Mouse (Mus musculus) right cerebral cortex, adult 18-20 months (tissue): ENCODE measurements at regions not wholly inside any gene's neighbourhood (a gene's known extent, or its start where the extent isn't known, plus 50 kb on each side); places are given as distances from the start of the nearest gene placed in this dataset.

ENCODE experiments used
- DNase-seq: peaks from one replicate; pipeline ENCODE4 v3.0.0; 2022; ENCODE audit warnings: mixed read lengths

DNA sequence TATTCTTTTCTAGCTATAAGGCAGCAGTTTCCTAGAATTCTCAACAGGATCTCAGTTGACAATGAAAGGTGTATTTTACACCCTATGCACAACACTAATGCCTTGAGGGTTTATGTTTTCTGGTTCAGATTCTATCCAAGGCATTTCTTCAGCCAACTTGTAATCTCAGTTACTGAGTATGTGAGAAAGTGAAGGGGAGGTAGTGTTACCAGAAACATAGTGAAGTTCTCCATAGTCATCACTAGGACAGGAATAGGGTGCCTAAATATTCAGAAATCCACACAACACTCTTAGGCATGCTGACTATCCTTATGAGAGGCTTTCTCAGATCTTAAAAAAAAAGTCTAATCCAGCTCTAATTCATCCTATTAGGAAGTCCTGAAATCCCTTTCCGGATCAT lies 1228.2 kb upstream of the Cntnap5a start:
- DNase-seq, result no peak

DNA sequence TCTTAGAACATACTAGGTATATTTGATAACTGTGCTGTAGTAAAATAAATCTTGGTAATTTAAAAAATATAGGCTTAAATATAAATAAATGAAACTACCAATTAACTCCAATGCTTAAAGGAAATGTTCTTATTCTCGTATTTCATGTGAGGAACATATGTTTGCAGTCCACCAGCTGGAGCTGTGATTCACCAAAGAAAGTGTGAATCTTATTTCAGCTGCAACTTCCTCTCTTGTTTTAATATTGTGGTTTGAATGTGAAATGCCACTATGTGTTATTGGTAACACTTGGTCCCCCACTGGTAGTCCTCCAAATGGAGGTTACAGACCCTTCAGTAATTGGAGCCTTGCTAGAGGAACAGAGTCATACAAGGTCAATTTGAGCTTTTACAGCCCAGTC lies 1188.1 kb upstream of the Cntnap5a start:
- peak; percentile 9 for DNase-seq

DNA sequence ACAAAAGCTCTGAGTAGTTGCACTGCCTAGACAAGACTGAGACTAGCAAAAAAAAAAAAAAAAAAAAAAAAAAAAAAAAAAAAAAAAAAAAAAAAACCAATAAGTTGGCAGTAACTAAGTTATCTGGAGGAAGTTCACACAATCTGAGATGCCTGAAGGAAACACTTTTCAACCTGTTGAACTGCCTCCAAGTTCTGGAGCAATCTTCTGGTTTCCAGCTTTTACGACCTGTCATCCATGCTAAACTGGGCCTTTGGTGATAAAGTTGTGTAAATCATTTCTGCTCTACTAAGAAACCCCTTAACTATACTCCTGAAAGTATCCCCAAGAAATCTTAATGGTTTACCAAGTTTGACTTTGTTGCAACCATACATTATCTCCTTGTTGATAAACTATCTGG lies 1168.8 kb upstream of the Cntnap5a start:
- no peak for DNase-seq

DNA sequence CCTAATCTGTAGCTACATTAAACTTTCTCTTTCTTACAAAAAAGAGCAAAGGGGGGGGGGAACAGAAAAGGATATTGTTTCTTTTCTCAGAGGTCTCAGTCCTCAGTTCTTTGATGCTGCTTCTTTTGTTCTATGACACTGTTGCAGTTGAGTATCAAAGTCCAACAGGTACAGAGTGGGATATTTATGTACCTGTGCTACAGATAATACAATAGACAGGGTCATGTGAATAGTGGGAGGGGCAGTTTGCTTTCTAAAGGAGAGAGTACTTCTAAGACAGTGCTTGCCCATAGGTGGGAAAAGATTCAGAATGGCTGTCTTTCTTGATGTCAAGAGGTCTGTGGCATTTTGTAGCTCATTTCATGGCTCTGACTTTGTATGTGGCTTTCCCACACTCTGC lies 1164.7 kb upstream of the Cntnap5a start:
- DNase-seq, result no peak

DNA sequence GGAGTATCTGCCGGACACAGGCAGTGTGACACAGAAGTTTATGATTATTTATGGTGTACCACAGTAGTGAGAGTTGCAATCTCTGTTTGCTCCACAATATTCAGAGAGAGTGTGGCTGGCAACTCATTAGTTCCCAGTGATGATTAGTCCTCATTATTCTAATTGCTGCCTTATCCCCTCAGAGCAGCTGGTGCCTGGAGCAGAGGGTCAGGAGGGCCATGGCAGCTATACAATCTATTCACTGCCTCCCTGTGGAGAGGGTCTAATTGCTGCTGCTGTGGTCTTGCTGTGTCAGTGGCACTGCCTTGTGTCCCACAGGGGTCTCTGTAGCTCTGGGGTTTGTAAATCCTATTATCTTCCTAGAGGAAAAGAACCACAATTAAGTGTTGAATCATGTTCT lies 1156.0 kb upstream of the Cntnap5a start:
- DNase-seq, result no peak

DNA sequence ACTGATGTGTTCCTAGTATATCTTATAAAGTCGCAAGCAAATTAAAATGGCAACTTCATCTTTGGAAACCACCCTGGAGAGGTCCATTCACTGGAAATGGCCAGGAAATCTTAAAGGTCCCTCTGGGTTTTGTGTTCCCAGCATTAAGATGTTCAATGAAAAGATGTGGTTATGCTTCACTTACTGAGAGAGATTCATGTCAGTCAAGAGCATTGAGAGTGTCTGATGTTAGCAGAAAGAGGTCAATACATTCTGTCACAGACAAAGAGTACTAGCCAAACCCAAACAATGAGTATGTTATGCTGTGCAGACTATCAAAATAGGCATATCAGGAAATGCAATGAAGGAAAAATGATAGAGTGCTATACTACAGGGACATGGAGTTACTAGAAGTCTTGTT lies 1150.7 kb upstream of the Cntnap5a start:
- DNase-seq, result no peak

DNA sequence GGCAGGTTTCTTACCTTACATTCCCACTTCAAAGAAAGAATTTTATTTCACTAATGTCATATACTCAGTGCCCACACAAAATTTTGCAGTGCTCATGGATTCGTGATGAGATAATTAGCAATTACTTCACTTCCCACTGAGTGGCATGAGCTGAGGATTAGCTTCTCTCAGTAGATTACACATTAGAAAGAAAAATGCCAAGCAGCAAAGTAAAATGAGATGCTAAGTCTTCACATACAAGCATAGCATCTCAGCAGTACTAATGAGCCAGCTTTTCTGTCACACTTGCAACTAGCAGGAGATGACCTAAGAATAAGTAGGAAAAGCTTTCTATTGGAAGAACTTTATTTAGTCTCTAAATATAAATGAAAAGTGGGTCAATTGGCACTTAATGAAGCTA lies 1137.6 kb upstream of the Cntnap5a start:
- DNase-seq, result no peak

DNA sequence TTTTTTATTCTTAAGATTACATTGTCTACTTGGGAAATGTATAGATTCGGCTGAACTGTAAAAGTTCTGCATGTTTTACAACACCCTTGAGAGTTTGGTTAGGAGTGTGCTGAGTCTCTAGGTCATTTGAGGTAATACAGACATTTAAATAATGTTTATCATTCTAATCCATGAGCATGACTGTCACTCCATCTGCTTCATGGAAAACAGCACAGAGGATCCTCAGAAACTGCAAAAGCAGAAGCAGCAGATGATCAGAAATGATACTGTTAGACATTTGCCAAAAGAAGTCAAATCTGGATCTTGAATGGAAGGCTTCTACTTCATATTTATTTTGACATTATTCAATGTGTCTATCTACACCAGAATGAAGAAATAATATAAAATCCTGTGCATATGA lies 1131.8 kb upstream of the Cntnap5a start:
- DNase-seq, result no peak

DNA sequence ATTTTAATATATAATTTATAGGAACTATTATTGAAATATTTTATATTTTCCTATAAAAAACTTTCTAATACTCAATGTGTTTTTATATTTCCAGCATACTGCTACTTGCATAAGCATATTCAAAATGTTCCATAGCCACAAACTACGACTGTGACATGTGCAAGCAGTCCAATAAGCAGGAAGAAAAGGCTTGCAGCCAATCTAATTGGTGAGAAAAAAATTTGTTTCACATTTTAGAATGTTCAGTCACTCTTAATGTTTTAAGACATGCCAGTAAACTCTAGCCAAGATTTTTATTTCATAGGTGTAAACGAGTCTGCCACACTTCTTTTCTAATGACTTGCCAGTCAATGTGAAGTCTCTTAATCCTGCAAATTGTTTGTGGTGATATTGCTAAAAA lies 1130.1 kb upstream of the Cntnap5a start:
- DNase-seq, result no peak
